In the genomic region with DNA sequence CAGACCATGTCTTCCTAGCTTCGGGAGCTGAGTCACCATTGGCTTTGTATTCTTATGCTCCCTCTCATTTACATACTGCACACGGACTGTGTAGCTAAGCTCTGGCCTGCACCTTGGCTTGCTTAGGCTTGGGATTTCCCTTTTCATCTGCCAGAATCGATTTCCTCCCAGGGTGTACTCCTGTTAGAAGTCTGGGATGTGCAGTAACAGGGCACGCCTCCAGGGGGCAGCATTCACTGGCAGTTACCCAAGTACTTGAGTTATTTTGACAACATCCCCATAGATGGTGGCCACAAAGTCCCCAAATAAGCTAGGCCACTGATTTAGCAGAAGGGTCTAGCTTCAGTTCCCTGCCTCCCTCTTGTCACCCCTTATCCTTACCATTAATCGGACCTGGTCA, we compare ENCODE assay signal across 9 mouse cellular contexts.
DNase-seq lines count a peak whose midpoint lies in the region; ATAC-seq and TF ChIP-seq lines count a peak whose summit lies in the region.
"Had no signal": no experiment of that assay in that cellular context is flagged by ENCODE, and none has a peak within 500 bp of the region (broad histone marks: within the 10 kb centered on the region; RNA-seq: fewer than 3 reads in every experiment).

No protein-coding gene starts in this region.

- peak; percentile 91 for TF ChIP-seq CTCF in layer of hippocampus, adult 2 months (conservative IDR thresholded peaks at IDR 0.05)
- TF ChIP-seq CTCF in spleen, adult 2 months (IDR thresholded peaks at IDR 0.05; ENCODE audit: extremely low read depth, insufficient read depth, insufficient read length, insufficient replicate concordance): peak; percentile 45; the same call in 1 of the 2 replicates

- 56% methylated on average over 5 of the region's 5 CpGs for WGBS in intestine, embryonic 14.5 days
- 57% methylated on average over 5 of the region's 5 CpGs for WGBS in intestine, embryonic 15.5 days
- WGBS in spleen, adult 2 months: 46% methylated on average over 5 of the region's 5 CpGs

- H3K9ac ChIP-seq in intestine, embryonic 14.5 days (ENCODE audit: low read length): no peak overlapping the region
- H3K9ac ChIP-seq in intestine, embryonic 15.5 days: no peak overlapping the region
- H3K9ac ChIP-seq: heart, embryonic 13.5 days had no signal

- no peak for ATAC-seq in intestine, embryonic 14.5 days (replicated peaks; ENCODE audit: low FRiP score, low TSS enrichment, low read depth)
- no peak for ATAC-seq in intestine, embryonic 15.5 days
- no peak for ATAC-seq in inflammation-experienced regulatory T-cells, adult 6 months

- H3K4me3 ChIP-seq in intestine, embryonic 14.5 days (ENCODE audit: low read depth, low read length): no peak overlapping the region
- no peak overlapping the region for H3K4me3 ChIP-seq in intestine, embryonic 15.5 days (replicated peaks)
- H3K4me3 ChIP-seq in layer of hippocampus, adult 2 months: no peak overlapping the region
- no peak overlapping the region for H3K4me3 ChIP-seq in spleen, adult 2 months (ENCODE audit: extremely low read depth, insufficient read depth, insufficient read length)
- H3K4me3 ChIP-seq: heart, embryonic 13.5 days had no signal

- H3K36me3 ChIP-seq in intestine, embryonic 14.5 days (ENCODE audit: control insufficient read depth, insufficient read depth, low read length): no peaks in the 10 kb centered on the region
- H3K36me3 ChIP-seq in intestine, embryonic 15.5 days: no peaks in the 10 kb centered on the region
- no peaks in the 10 kb centered on the region for H3K36me3 ChIP-seq in spleen, adult 2 months (ENCODE audit: control insufficient read depth, insufficient read depth, low read length)
- H3K36me3 ChIP-seq: heart, embryonic 13.5 days had no signal

- no peak overlapping the region for H3K4me2 ChIP-seq in intestine, embryonic 14.5 days (ENCODE audit: low read length)
- H3K4me2 ChIP-seq in intestine, embryonic 15.5 days (replicated peaks): no peak overlapping the region
- H3K4me2 ChIP-seq: heart, embryonic 13.5 days had no signal

- H3K4me1 ChIP-seq in intestine, embryonic 14.5 days (replicated peaks; ENCODE audit: control insufficient read depth, insufficient read depth, low read length): no peaks in the 10 kb centered on the region
- no peaks in the 10 kb centered on the region for H3K4me1 ChIP-seq in intestine, embryonic 15.5 days (replicated peaks)
- no peaks in the 10 kb centered on the region for H3K4me1 ChIP-seq in spleen, adult 2 months (ENCODE audit: control insufficient read depth, insufficient read depth, insufficient read length)
- H3K4me1 ChIP-seq: heart, embryonic 13.5 days had no signal

- peak; percentile 65 for DNase-seq in intestine, embryonic 14.5 days (ENCODE audit: low spot score)
- DNase-seq in adrenal gland, adult 18-20 months (ENCODE audit: low spot score in 2 of 2): peak; percentile 42 to 47
- DNase-seq in cerebellum, postnatal 25 days: peak; percentile 41 to 57
- peak; percentile 7 to 60 for DNase-seq in layer of hippocampus, adult 2 months (ENCODE audit: low spot score in 2 of 2)
- DNase-seq in lung, postnatal 10 days: peak; percentile 46
- peak in 1 of 2 experiments; percentile 27 for DNase-seq in spleen, adult 2 months (ENCODE audit: low read depth in 1 of 2, low spot score in 2 of 2)

- TF ChIP-seq POLR2A in spleen, adult 2 months (IDR thresholded peaks at IDR 0.05; ENCODE audit: low read depth, low read length): no peak

- 0 out of 2 replicates have a peak, but pooled peaks cover 3% of the 10 kb centered on the region for H3K9me3 ChIP-seq in intestine, embryonic 14.5 days (ENCODE audit: control insufficient read depth, low read length)
- H3K9me3 ChIP-seq in intestine, embryonic 15.5 days: no peaks in the 10 kb centered on the region
- H3K9me3 ChIP-seq: heart, embryonic 13.5 days had no signal

- no peaks in the 10 kb centered on the region for H3K27me3 ChIP-seq in intestine, embryonic 14.5 days (replicated peaks; ENCODE audit: control insufficient read depth, insufficient read depth, low read length)
- no peaks in the 10 kb centered on the region for H3K27me3 ChIP-seq in intestine, embryonic 15.5 days (replicated peaks)
- no peaks in the 10 kb centered on the region for H3K27me3 ChIP-seq in spleen, adult 2 months (ENCODE audit: control insufficient read depth, insufficient read depth, low read length)
- H3K27me3 ChIP-seq: heart, embryonic 13.5 days had no signal

- no peak overlapping the region for H3K27ac ChIP-seq in intestine, embryonic 14.5 days (ENCODE audit: low read depth)
- H3K27ac ChIP-seq in intestine, embryonic 15.5 days: no peak overlapping the region
- no peak overlapping the region for H3K27ac ChIP-seq in layer of hippocampus, adult 2 months
- H3K27ac ChIP-seq in spleen, adult 2 months (ENCODE audit: insufficient read depth, low read length): no peak overlapping the region
- H3K27ac ChIP-seq: heart, embryonic 13.5 days had no signal
